Mouse (Mus musculus): ENCODE results near the gene Adam15.

GRCm38 (mm10) chr3:89384331-89385076 is 34.7 kb upstream of the Adam15 start:
- no peak for TF ChIP-seq POLR2A (IDR thresholded peaks at IDR 0.05; ENCODE audit: insufficient read depth, low read depth, low read length)
- no peak for TF ChIP-seq CTCF (IDR thresholded peaks at IDR 0.05; ENCODE audit: insufficient read depth, low read depth, low read length)

Measured in olfactory bulb, adult 2 months (tissue).